Mouse (Mus musculus) forelimb bud, embryonic 11.5 days (tissue): ENCODE measurements around the gene Aff2.
A peak's percentile ranks its signal among the peaks of the same experiment; 100 is the strongest.

Experiments used
- DNase-seq: peaks from one replicate; pipeline ENCODE4 v3.0.0-alpha.2; 2012; ENCODE audit warnings: low read depth, low spot score

Gene Aff2

GRCm38 (mm10) chrX:69744962-69745597, 385.0 kb downstream of the Aff2 start:
- DNase-seq: no peak

DNA sequence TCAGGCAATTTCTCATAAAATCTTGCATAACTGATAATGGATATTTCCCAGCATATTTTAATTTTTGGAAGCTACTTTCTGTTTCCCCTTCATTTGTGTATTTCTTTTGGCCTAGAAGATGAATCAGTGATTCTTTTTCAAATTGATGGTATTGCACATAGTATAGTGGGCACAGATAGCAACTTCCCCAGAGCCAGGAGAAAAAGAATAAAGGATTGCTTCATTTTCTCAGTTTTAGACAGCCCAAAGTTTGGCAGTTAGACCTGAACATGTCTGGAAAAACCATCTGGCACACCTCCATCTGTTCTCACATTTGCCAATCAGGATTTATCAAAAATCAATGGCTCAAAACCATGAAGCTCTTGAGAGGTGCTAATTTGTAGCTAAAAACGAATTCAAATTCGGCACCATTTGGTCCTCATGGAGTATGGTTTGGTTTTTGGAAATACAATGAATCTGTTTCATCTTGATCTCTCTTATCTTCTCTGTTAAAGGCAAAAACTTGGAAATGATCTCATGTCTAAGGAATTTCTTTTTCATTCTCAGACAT, 441.9 kb downstream of the Aff2 start:
- no peak for DNase-seq

GRCm38 (mm10) chrX:69802481-69802880, 442.4 kb downstream of the Aff2 start:
- no peak for DNase-seq

- DNase-seq: no peak
These were observed 451.7 kb downstream of the Aff2 start for GRCm38 (mm10) chrX:69811798-69812197.

DNA sequence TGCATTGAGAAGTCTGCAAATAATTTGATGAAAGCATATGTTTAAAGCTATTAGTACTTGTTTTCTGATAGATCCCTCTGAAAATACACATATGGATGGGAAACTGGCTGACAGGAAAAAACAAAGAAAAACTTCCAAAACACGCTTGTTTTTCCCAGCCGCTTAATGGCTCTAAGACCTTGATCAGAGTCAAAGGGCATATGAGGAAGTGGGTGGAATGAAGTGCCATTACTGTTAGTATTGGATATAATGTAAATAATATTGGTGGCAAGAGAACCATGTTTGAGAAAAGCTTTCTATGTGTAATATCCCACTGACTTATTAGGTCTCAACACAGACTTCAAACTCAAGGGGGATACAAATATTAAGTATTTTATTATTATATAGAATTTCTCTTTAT, 455.0 kb downstream of the Aff2 start:
- DNase-seq: no peak

DNA sequence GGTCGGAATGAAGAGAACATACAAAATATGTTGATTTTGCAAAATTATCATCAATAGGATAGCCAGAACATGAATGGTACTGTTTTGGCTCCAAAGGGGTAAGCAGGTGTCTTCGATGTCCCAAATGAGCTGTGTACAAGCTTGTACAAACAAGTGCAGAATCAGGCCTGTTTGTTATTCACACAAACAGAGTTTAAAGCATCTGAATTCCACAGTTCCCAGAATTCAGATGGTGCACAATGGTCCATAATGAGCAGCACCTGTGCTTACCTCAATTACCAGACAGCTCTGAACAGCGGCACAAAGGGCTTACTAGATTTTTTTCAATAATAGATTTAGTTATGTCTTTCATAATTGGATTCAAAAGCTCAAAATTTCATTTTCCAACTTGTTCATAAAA, 457.6 kb downstream of the Aff2 start:
- DNase-seq: no peak

- no peak for DNase-seq
These were observed 458.1 kb downstream of the Aff2 start for GRCm38 (mm10) chrX:69818188-69818587.

DNA sequence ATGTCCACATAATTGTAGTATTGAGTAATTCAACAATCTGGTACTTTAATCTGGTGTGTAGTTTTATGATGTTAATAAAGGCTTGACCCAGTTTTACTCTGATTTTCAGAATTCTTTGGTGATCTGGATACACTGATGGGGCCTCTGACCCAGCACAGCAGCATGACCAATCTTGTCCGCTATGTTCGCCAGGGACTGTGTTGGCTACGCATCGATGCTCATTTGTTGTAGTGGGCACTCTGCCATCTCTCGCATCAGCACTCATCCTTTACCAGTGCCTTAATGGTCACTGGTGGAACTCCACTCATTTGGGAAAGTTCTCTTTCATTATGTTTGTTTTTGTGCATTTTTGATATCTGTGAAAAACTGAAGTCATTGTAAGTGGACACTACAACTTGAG, 507.5 kb downstream of the Aff2 start:
- DNase-seq: no peak

DNA sequence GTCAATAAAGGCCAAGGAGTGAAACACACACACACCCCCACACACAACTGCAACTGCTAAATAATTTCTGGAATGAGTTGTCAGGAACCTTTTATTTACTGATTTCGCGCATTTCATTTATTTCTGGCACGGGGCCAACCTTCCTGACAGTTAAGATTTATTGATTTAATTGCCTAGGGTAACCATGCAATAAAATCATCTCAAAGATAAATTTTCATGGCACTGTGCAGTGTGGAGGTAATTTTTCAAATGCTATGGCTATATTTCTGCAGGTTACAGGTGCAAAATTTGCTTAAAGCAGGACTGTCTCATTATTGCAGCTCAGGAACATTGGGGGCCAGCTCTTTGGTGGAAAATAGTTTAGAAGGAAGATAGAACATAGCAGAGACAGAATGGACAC, 531.6 kb downstream of the Aff2 start:
- peak; percentile 54 for DNase-seq
